ENCODE assay signal across 9 mouse cellular contexts in the genomic region with DNA sequence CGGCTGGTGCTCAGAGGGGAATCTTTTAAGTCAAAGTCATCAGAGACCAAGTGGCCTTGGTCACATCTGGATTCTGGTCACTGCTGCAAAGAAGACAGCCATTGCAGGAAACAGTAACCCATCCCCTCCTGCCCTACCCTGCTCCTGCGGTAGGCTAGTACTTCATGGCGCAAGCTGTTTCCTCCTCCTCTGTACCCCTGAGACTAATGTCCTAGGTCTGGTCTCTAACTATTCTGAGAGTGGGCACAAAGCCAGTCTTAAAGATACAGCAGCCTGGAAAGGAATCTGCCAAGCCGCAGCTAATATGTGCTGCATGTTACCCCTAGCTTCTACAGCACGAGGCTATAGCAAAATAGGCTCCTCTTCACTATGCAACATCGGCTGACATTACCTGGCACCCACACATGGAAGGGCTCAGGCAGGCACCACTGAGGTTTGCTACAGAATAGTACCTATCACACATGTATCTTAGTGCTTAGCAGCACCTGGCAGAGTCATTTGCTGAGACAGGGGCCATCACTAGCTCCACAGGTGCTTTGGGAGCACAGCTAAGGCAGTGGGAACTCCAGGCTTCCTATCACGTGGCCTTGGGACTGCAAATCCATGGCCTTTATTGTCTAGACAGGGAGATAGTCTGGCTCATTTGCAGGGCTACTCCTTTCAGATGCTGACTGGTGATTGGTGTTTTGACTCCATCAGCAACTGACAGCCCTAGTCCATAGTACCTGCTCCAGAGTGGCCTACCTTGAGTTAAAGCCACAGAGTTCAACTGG. TPM values are rescaled to one million over a fixed set of nuclear protein-coding genes. Genes with fewer than 3 reads are reported as not detected.
DNase-seq lines count a peak whose midpoint lies in the region; ATAC-seq and TF ChIP-seq lines count a peak whose summit lies in the region.
"Had no signal": no experiment of that assay in that cellular context is flagged by ENCODE, and none has a peak within 500 bp of the region (broad histone marks: within the 10 kb centered on the region; RNA-seq: fewer than 3 reads in every experiment).

No protein-coding gene starts in this region.

- peaks cover 20% of the 10 kb centered on the region for H3K4me1 ChIP-seq in lung, embryonic 14.5 days (ENCODE audit: insufficient read depth)
- peaks cover 32% of the 10 kb centered on the region for H3K4me1 ChIP-seq in liver, postnatal 0 days (ENCODE audit: insufficient read depth)
- peaks cover 9% of the 10 kb centered on the region; the same call in 1 of the 2 replicates for H3K4me1 ChIP-seq in midbrain, embryonic 10.5 days

- peak; percentile 75 for DNase-seq in lung, embryonic 14.5 days
- no peak for DNase-seq in lung, postnatal 4 days
- peak; percentile 34 for DNase-seq in brain, embryonic 14.5 days (ENCODE audit: low read depth)
- peak; percentile 60 to 72 for DNase-seq in heart, adult 9 months (ENCODE audit: low spot score in 2 of 2)
- DNase-seq in liver, postnatal 0 days = peak; percentile 17
- no peak for DNase-seq in layer of hippocampus, postnatal 36 days
- DNase-seq in midbrain, embryonic 10.5 days (ENCODE audit: low spot score) = no peak
- DNase-seq in layer of hippocampus, adult 2 months (ENCODE audit: low spot score in 2 of 2) = no peak

- H3K27me3 ChIP-seq in lung, embryonic 14.5 days (ENCODE audit: insufficient read depth, low read length) = no peaks in the 10 kb centered on the region
- no peaks in the 10 kb centered on the region for H3K27me3 ChIP-seq in liver, postnatal 0 days (ENCODE audit: insufficient read depth, low read length)
- no peaks in the 10 kb centered on the region for H3K27me3 ChIP-seq in midbrain, embryonic 10.5 days (ENCODE audit: low read depth, poor library complexity, severe bottlenecking)

- no peak overlapping the region for H3K4me2 ChIP-seq in lung, embryonic 14.5 days
- peak overlapping the region; percentile 44 for H3K4me2 ChIP-seq in liver, postnatal 0 days (ENCODE audit: low read depth, low read length)

- no peak overlapping the region for H3K4me3 ChIP-seq in lung, embryonic 14.5 days (ENCODE audit: low read depth, low read length)
- no peak overlapping the region; the same call in 1 of the 2 replicates for H3K4me3 ChIP-seq in liver, postnatal 0 days (ENCODE audit: low read depth, low read length)
- H3K4me3 ChIP-seq in midbrain, embryonic 10.5 days = no peak overlapping the region
- H3K4me3 ChIP-seq in layer of hippocampus, adult 2 months = no peak overlapping the region
- H3K4me3 ChIP-seq: erythroblast, embryonic 14.5 days had no signal

- no peak for TF ChIP-seq CTCF in lung, embryonic 14.5 days (IDR thresholded peaks at IDR 0.05; ENCODE audit: low read depth)
- TF ChIP-seq CTCF in brain, embryonic 14.5 days (IDR thresholded peaks at IDR 0.05; ENCODE audit: borderline replicate concordance, extremely low read depth, insufficient read depth, insufficient read length) = no peak
- no peak for TF ChIP-seq CTCF in liver, postnatal 0 days (IDR thresholded peaks at IDR 0.05; ENCODE audit: low read depth)
- TF ChIP-seq CTCF in layer of hippocampus, adult 2 months (conservative IDR thresholded peaks at IDR 0.05) = no peak

- no peak overlapping the region for H3K27ac ChIP-seq in lung, embryonic 14.5 days (ENCODE audit: low read depth)
- H3K27ac ChIP-seq in liver, postnatal 0 days (ENCODE audit: low read depth) = peak overlapping the region; percentile 86
- no peak overlapping the region for H3K27ac ChIP-seq in midbrain, embryonic 10.5 days (replicated peaks)
- no peak overlapping the region; the same call in 1 of the 2 replicates for H3K27ac ChIP-seq in layer of hippocampus, adult 2 months

- no peak for TF ChIP-seq POLR2A in brain, embryonic 14.5 days (IDR thresholded peaks at IDR 0.05; ENCODE audit: borderline replicate concordance, extremely low read depth, insufficient read depth, insufficient read length, poor library complexity, severe bottlenecking)

- no peak overlapping the region for H3K9ac ChIP-seq in lung, embryonic 14.5 days
- H3K9ac ChIP-seq in liver, postnatal 0 days (replicated peaks) = no peak overlapping the region

- TF ChIP-seq EP300 in liver, postnatal 0 days (IDR thresholded peaks at IDR 0.05; ENCODE audit: low read depth) = no peak

- ATAC-seq in lung, embryonic 14.5 days (ENCODE audit: insufficient read depth) = peak; percentile 16; the same call in 1 of the 2 replicates
- ATAC-seq in liver, postnatal 0 days = peak; percentile 77

- no peaks in the 10 kb centered on the region for H3K36me3 ChIP-seq in lung, embryonic 14.5 days (ENCODE audit: insufficient read depth)
- H3K36me3 ChIP-seq in liver, postnatal 0 days (replicated peaks; ENCODE audit: insufficient read depth, low read length) = no peaks in the 10 kb centered on the region
- no peaks in the 10 kb centered on the region for H3K36me3 ChIP-seq in midbrain, embryonic 10.5 days

- WGBS in lung, embryonic 14.5 days = 58% methylated on average over 7 of the region's 7 CpGs
- 36% methylated on average over 7 of the region's 7 CpGs for WGBS in liver, postnatal 0 days (ENCODE audit: insufficient replicate concordance)
- 76% methylated on average over 7 of the region's 7 CpGs for WGBS in midbrain, embryonic 10.5 days

- no peaks in the 10 kb centered on the region for H3K9me3 ChIP-seq in lung, embryonic 14.5 days (ENCODE audit: low read depth, low read length)
- no peaks in the 10 kb centered on the region for H3K9me3 ChIP-seq in liver, postnatal 0 days (ENCODE audit: low read length)
- no peaks in the 10 kb centered on the region for H3K9me3 ChIP-seq in midbrain, embryonic 10.5 days (replicated peaks)

RNA-seq across cellular contexts. Expression of gene Ankrd44, which starts 13.7 kb away (rescaled TPM):
- polyA plus RNA-seq in lung, embryonic 14.5 days (2014; fragmentation: Nextera tagmentation; extraction: Ambion mirVana) = 18.3 and 22.2 TPM in 2 replicates
- 51.3 and 55.5 TPM in 2 replicates for polyA plus RNA-seq in brain, embryonic 14.5 days (2012; rRNA removed)
- polyA plus RNA-seq in liver, postnatal 0 days (2015; fragmentation: Nextera tagmentation; extraction: Ambion mirVana) = 4.0 and 4.7 TPM in 2 replicates
- 10 to 100 TPM; 13.5 to 16.5 TPM for total RNA-seq in layer of hippocampus, postnatal 36 days (2021)
- 7.8 and 10.8 TPM in 2 replicates for polyA plus RNA-seq in midbrain, embryonic 10.5 days (2016; fragmentation: Nextera tagmentation; extraction: Ambion mirVana)
- 10 to 100 TPM in 1 of 2 experiments, 1 to 10 TPM in 1; 8.8 to 14.5 TPM for total RNA-seq in layer of hippocampus, adult 2 months (2021)

Comparison
In these comparisons a context has a peak if more than half of its experiments do, and no peak if none do; other contexts are left out.
1. DNase-seq: peak in lung, embryonic 14.5 days (single experiment), brain, embryonic 14.5 days (single experiment), heart, adult 9 months (2 of 2) and liver, postnatal 0 days (single experiment); none in lung, postnatal 4 days (0 of 2), layer of hippocampus, postnatal 36 days (0 of 2), midbrain, embryonic 10.5 days (single experiment) and layer of hippocampus, adult 2 months (0 of 2).